Mouse (Mus musculus): ENCODE measurements around the gene Smarcd2. TPM values are rescaled to one million over a fixed set of nuclear protein-coding genes. Genes with fewer than 3 reads are reported as not detected.
A peak's percentile ranks its signal among the peaks of the same experiment; 100 is the strongest.
"Not testable (repeated sequence)": the region's sequence is repeated elsewhere in the genome, so short reads cannot be mapped to it uniquely, and the experiment has no call there.

Gene Smarcd2
- polyA plus RNA-seq, 1 experiment from 2014 or later, result 22.9 TPM

- not testable (repeated sequence) for H3K4me2 ChIP-seq (ENCODE audit: low read length); H3K27me3 ChIP-seq (ENCODE audit: control insufficient read depth, insufficient read depth, low read length); H3K9me3 ChIP-seq (ENCODE audit: control insufficient read depth, low read length); H3K9ac ChIP-seq (ENCODE audit: low read length); H3K4me3 ChIP-seq (ENCODE audit: control insufficient read depth in 1 of 2, insufficient read depth in 1 of 2, low read depth in 1 of 2, low read length in 2 of 2); ATAC-seq (ENCODE audit: insufficient number of reproducible peaks, insufficient read depth, low FRiP score, low read depth); H3K27ac ChIP-seq (replicated peaks in 1 of 2; ENCODE audit: control insufficient read depth in 1 of 2, insufficient read depth in 1 of 2, low read depth in 2 of 2, low read length in 2 of 2); H3K4me1 ChIP-seq (ENCODE audit: control insufficient read depth in 2 of 2, insufficient read depth in 2 of 2, low read length in 2 of 2)
- H3K36me3 ChIP-seq (ENCODE audit: control insufficient read depth, insufficient read depth, low read length), result peaks cover 88% of the 10 kb centered on the region
- 86% methylated on average over 8 of the region's 8 CpGs for WGBS
Observed at GRCm38 (mm10) chr11:106233978-106234377, 38.8 kb downstream of the Smarcd2 start.

- ATAC-seq (ENCODE audit: insufficient number of reproducible peaks, insufficient read depth, low FRiP score, low read depth), result no peak
Observed at GRCm38 (mm10) chr11:106220603-106221002, 52.2 kb downstream of the Smarcd2 start.

GRCm38 (mm10) chr11:106216730-106217490, 55.9 kb downstream of the Smarcd2 start, which contains the start of gene Ddx42:
TSS of gene Ddx42 (plus strand) at chr11:106216926.
- H3K9ac ChIP-seq (ENCODE audit: low read length), result peak within 1 kb of the TSS; percentile 99
- H3K9me3 ChIP-seq (ENCODE audit: control insufficient read depth, low read length), result no peaks in the 10 kb centered on the region
- under 1% methylated on average over 70 of the region's 70 CpGs for WGBS
- peak; percentile 92 for ATAC-seq (ENCODE audit: insufficient number of reproducible peaks, insufficient read depth, low FRiP score, low read depth)
- peaks cover 5 to 21% of the 10 kb centered on the region in 2 experiments for H3K4me1 ChIP-seq (ENCODE audit: control insufficient read depth in 2 of 2, insufficient read depth in 2 of 2, low read length in 2 of 2)
- no peaks in the 10 kb centered on the region for H3K27me3 ChIP-seq (ENCODE audit: control insufficient read depth, insufficient read depth, low read length)
- H3K4me2 ChIP-seq (ENCODE audit: low read length), result peak within 1 kb of the TSS; percentile 74
- peak within 1 kb of the TSS; percentile 97 for H3K4me3 ChIP-seq (ENCODE audit: control insufficient read depth in 1 of 2, insufficient read depth in 1 of 2, low read depth in 1 of 2, low read length in 2 of 2)
- H3K36me3 ChIP-seq (ENCODE audit: control insufficient read depth, insufficient read depth, low read length), result peaks cover 12% of the 10 kb centered on the region
- H3K27ac ChIP-seq (replicated peaks in 1 of 2; ENCODE audit: control insufficient read depth in 1 of 2, insufficient read depth in 1 of 2, low read depth in 2 of 2, low read length in 2 of 2), result peak within 1 kb of the TSS; percentile 91 to 96

More at GRCm38 (mm10) chr11:106220603-106221002, 52.2 kb downstream of the Smarcd2 start:
- H3K9me3 ChIP-seq (ENCODE audit: control insufficient read depth, low read length), result no peaks in the 10 kb centered on the region
- no peaks in the 10 kb centered on the region for H3K27me3 ChIP-seq (ENCODE audit: control insufficient read depth, insufficient read depth, low read length)
- H3K4me3 ChIP-seq (ENCODE audit: control insufficient read depth in 1 of 2, insufficient read depth in 1 of 2, low read depth in 1 of 2, low read length in 2 of 2), result no peak overlapping the region
- H3K27ac ChIP-seq (replicated peaks in 1 of 2; ENCODE audit: control insufficient read depth in 1 of 2, insufficient read depth in 1 of 2, low read depth in 2 of 2, low read length in 2 of 2), result no peak overlapping the region
- no peak overlapping the region for H3K4me2 ChIP-seq (ENCODE audit: low read length)
- peaks cover 17% of the 10 kb centered on the region for H3K36me3 ChIP-seq (ENCODE audit: control insufficient read depth, insufficient read depth, low read length)
- H3K4me1 ChIP-seq (ENCODE audit: control insufficient read depth in 2 of 2, insufficient read depth in 2 of 2, low read length in 2 of 2), result peaks cover 0 to 9% of the 10 kb centered on the region in 2 experiments; a peak in 1 of 4 replicates
- 89% methylated on average over 3 of the region's 3 CpGs for WGBS
- no peak overlapping the region for H3K9ac ChIP-seq (ENCODE audit: low read length)

GRCm38 (mm10) chr11:106215927-106216729, 56.6 kb downstream of the Smarcd2 start, which contains the start of gene Ccdc47:
TSS of gene Ccdc47 (minus strand) at chr11:106216344.
- WGBS, result under 1% methylated on average over 46 of the region's 46 CpGs
- ATAC-seq (ENCODE audit: insufficient number of reproducible peaks, insufficient read depth, low FRiP score, low read depth), result peak; percentile 95

GRCm38 (mm10) chr11:106215450-106215859, 57.3 kb downstream of the Smarcd2 start:
- no peak for ATAC-seq (ENCODE audit: insufficient number of reproducible peaks, insufficient read depth, low FRiP score, low read depth)
- H3K4me3 ChIP-seq (ENCODE audit: control insufficient read depth in 1 of 2, insufficient read depth in 1 of 2, low read depth in 1 of 2, low read length in 2 of 2), result peak overlapping the region; percentile 85 to 97
- WGBS, result 17% methylated on average over 7 of the region's 7 CpGs

More at GRCm38 (mm10) chr11:106215927-106216729, 56.6 kb downstream of the Smarcd2 start, which contains the start of gene Ccdc47:
- H3K4me2 ChIP-seq (ENCODE audit: low read length), result peak within 1 kb of the TSS; percentile 74
- peak within 1 kb of the TSS; percentile 97 for H3K4me3 ChIP-seq (ENCODE audit: control insufficient read depth in 1 of 2, insufficient read depth in 1 of 2, low read depth in 1 of 2, low read length in 2 of 2)
- peaks cover 5 to 21% of the 10 kb centered on the region in 2 experiments for H3K4me1 ChIP-seq (ENCODE audit: control insufficient read depth in 2 of 2, insufficient read depth in 2 of 2, low read length in 2 of 2)
- peak within 1 kb of the TSS; percentile 99 for H3K9ac ChIP-seq (ENCODE audit: low read length)
- H3K9me3 ChIP-seq (ENCODE audit: control insufficient read depth, low read length), result no peaks in the 10 kb centered on the region
- H3K27me3 ChIP-seq (ENCODE audit: control insufficient read depth, insufficient read depth, low read length), result no peaks in the 10 kb centered on the region
- H3K27ac ChIP-seq (replicated peaks in 1 of 2; ENCODE audit: control insufficient read depth in 1 of 2, insufficient read depth in 1 of 2, low read depth in 2 of 2, low read length in 2 of 2), result peak within 1 kb of the TSS; percentile 91 to 96
- peaks cover 20% of the 10 kb centered on the region for H3K36me3 ChIP-seq (ENCODE audit: control insufficient read depth, insufficient read depth, low read length)

GRCm38 (mm10) chr11:106214856-106215255, 57.9 kb downstream of the Smarcd2 start:
- ATAC-seq (ENCODE audit: insufficient number of reproducible peaks, insufficient read depth, low FRiP score, low read depth), result no peak
- Histone ChIP-seq H3K36me3 (ENCODE audit: control insufficient read depth, insufficient read depth, low read length) (peaks cover 33% of the 10 kb centered on the region), H3K9me3 (ENCODE audit: control insufficient read depth, low read length) (no peaks in the 10 kb centered on the region), H3K27ac (replicated peaks in 1 of 2; ENCODE audit: control insufficient read depth in 1 of 2, insufficient read depth in 1 of 2, low read depth in 2 of 2, low read length in 2 of 2) (no peak overlapping the region), H3K9ac (ENCODE audit: low read length) (peak overlapping the region; percentile 48; the same call in 1 of the 2 replicates), H3K4me3 (ENCODE audit: control insufficient read depth in 1 of 2, insufficient read depth in 1 of 2, low read depth in 1 of 2, low read length in 2 of 2) (peak overlapping the region in 1 of 2 experiments; percentile 97; a peak in 2 of 4 replicates), H3K4me1 (ENCODE audit: control insufficient read depth in 2 of 2, insufficient read depth in 2 of 2, low read length in 2 of 2) (peaks cover 5 to 21% of the 10 kb centered on the region in 2 experiments), H3K4me2 (ENCODE audit: low read length) (peak overlapping the region; percentile 74), H3K27me3 (ENCODE audit: control insufficient read depth, insufficient read depth, low read length) (no peaks in the 10 kb centered on the region)
- WGBS, result 89% methylated on average over 5 of the region's 5 CpGs

More at GRCm38 (mm10) chr11:106215450-106215859, 57.3 kb downstream of the Smarcd2 start:
- Histone ChIP-seq H3K4me2 (ENCODE audit: low read length) (peak overlapping the region; percentile 74), H3K36me3 (ENCODE audit: control insufficient read depth, insufficient read depth, low read length) (peaks cover 27% of the 10 kb centered on the region), H3K9ac (ENCODE audit: low read length) (peak overlapping the region; percentile 99), H3K9me3 (ENCODE audit: control insufficient read depth, low read length) (no peaks in the 10 kb centered on the region), H3K27me3 (ENCODE audit: control insufficient read depth, insufficient read depth, low read length) (no peaks in the 10 kb centered on the region), H3K4me1 (ENCODE audit: control insufficient read depth in 2 of 2, insufficient read depth in 2 of 2, low read length in 2 of 2) (peaks cover 5 to 21% of the 10 kb centered on the region in 2 experiments), H3K27ac (replicated peaks in 1 of 2; ENCODE audit: control insufficient read depth in 1 of 2, insufficient read depth in 1 of 2, low read depth in 2 of 2, low read length in 2 of 2) (peak overlapping the region; percentile 90 to 96; a peak in 3 of 4 replicates)
